Mouse (Mus musculus) stomach, postnatal 0 days (tissue): Measurements from ENCODE around the gene Med26. TPM values are rescaled to one million over a fixed set of nuclear protein-coding genes. Genes with fewer than 3 reads are reported as not detected.

Experiments used
- ATAC-seq: fragments of 200-750 bp; cut with Nextera tagmentation; 2 replicates; pipeline ENCODE4 v1.8.0; 2017; ENCODE audit not compliant: low FRiP score, low TSS enrichment
- DNase-seq: peaks from one replicate; pipeline ENCODE4 v3.0.0-alpha.2; 2016; ENCODE audit warnings: low spot score
- H3K27ac ChIP-seq: fragments of 300-500 bp; sonication (generic); replicated peaks from 2 replicates; pipeline ENCODE4 v1.5.1; 2014; ENCODE audit warnings: mild to moderate bottlenecking, control low read depth
- H3K27me3 ChIP-seq: fragments of 300-500 bp; sonication (generic); 2 replicates; pipeline ENCODE4 v1.6.1; 2014; ENCODE audit warnings: low read length; ENCODE audit not compliant: control insufficient read depth, insufficient read depth
- H3K36me3 ChIP-seq: fragments of 300-500 bp; sonication (generic); 2 replicates; pipeline ENCODE4 v1.6.1; 2014; ENCODE audit warnings: low read length, mixed read lengths; ENCODE audit not compliant: control insufficient read depth, insufficient read depth
- H3K4me1 ChIP-seq: fragments of 300-500 bp; sonication (generic); replicated peaks from 2 replicates; pipeline ENCODE4 v1.6.1; 2014; ENCODE audit warnings: antibody characterized with exemption; ENCODE audit not compliant: control insufficient read depth, insufficient read depth
- H3K4me2 ChIP-seq: fragments of 300-500 bp; sonication (generic); replicated peaks from 2 replicates; pipeline ENCODE4 v1.6.1; 2014; ENCODE audit warnings: low read depth, mild to moderate bottlenecking, control low read depth, moderate library complexity
- H3K4me3 ChIP-seq: fragments of 300-500 bp; sonication (generic); 2 replicates; pipeline ENCODE4 v1.5.1; 2014; ENCODE audit warnings: low read depth, low read length, control low read depth
- H3K9ac ChIP-seq: fragments of 300-500 bp; sonication (generic); 2 replicates; pipeline ENCODE4 v1.6.1; 2014; ENCODE audit warnings: mild to moderate bottlenecking, low read length, control low read depth, mixed read lengths
- H3K9me3 ChIP-seq: fragments of 300-500 bp; sonication (generic); 2 replicates; pipeline ENCODE4 v1.6.1; 2016; ENCODE audit warnings: low read length; ENCODE audit not compliant: control insufficient read depth
- CTCF ChIP-seq: IDR thresholded peaks from 2 replicates; pipeline ENCODE4 v1.5.1; 2016; ENCODE audit warnings: antibody characterized with exemption, low read depth, mild to moderate bottlenecking, moderate library complexity
- EP300 ChIP-seq: optimal IDR thresholded peaks from 2 replicates; pipeline ENCODE3; 2016; ENCODE audit warnings: antibody characterized with exemption
- WGBS: fragments of 180-500 bp; shearing (Covaris S2); extraction: QIAGEN DNeasy Blood & Tissue Kit; methylation state at CpG from one replicate; pipeline ENCODE4 v1.1.7; 2014; 5-methylcytosine and 5-hydroxymethylcytosine counted together
- polyA plus RNA-seq: library from polyadenylated mRNA; unstranded; fragments of >200 nt; fragmentation: Nextera tagmentation; extraction: Ambion mirVana; gene quantifications from 2 replicates; pipeline ENCODE4 v1.2.1, GENCODE M21; 2015

Gene Med26
- polyA plus RNA-seq, 1 experiment from 2014 or later = 7.1 TPM

DNA sequence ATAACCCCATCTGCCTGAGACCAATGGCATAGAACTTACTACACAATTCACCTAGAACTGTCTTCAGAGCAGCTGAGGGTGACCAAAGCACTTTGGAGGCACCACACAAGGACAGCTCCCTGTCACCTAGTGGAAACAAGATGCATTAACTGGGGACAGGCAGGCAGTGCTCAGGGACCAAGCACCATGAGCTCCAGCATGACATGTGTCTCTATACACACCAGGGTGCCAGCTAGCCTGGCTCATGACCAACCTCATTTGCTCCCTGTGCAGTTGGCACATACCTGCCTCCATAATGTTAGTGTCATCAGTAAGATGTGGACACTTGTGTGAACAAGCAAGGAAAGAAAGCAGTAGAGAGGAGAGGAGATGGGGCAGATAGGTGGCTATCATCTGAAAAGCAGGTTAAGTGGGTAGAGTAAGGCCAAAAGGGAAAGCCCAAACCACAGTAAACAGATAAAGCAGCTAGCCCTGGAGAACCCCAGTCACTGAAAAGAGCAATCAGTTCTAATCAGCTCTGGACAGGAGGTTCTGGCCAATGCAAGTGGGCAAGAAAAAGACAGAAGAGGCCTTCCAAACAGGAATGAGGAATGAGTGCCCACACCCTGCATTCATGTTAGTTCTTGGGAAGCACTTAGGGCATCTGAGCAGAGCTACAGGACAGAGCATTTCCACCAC lies 43.3 kb downstream of the Med26 start:
- H3K27ac ChIP-seq = no peak overlapping the region
- no peaks in the 10 kb centered on the region; the same call in 1 of the 2 replicates for H3K4me1 ChIP-seq
- H3K4me3 ChIP-seq = no peak overlapping the region
- TF ChIP-seq EP300 = no peak
- TF ChIP-seq CTCF = no peak
- no peak overlapping the region for H3K4me2 ChIP-seq
- H3K36me3 ChIP-seq = no peaks in the 10 kb centered on the region; the same call in 1 of the 2 replicates
- DNase-seq (no peak), ATAC-seq (peak; percentile 62)
- no peaks in the 10 kb centered on the region for H3K9me3 ChIP-seq
- H3K9ac ChIP-seq = no peak overlapping the region
- no peaks in the 10 kb centered on the region for H3K27me3 ChIP-seq

DNA sequence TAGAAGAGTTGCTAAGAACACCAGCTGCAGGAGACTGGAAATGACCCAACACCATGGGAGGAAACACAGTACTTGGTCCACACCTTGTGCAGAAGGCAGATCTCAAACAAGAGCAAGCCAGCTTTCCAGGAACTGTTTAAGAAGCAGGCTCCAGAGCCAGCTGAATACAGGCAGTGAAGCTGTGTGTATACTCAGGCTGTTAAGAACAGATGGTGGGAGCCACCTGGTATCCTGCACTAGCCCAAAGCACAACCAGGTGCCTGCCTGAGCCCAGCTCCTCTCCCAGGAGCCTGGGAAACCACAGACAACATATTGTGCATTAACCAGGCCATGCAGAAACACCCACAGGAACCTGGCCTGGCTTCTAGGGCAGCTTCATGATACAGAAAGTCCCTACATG lies 43.9 kb downstream of the Med26 start:
- H3K9me3 ChIP-seq = no peaks in the 10 kb centered on the region
- no peak overlapping the region for H3K27ac ChIP-seq
- H3K4me2 ChIP-seq = no peak overlapping the region
- no peak overlapping the region for H3K4me3 ChIP-seq
- no peak overlapping the region; the same call in 1 of the 2 replicates for H3K9ac ChIP-seq
- peak; percentile 61 for ATAC-seq
- H3K36me3 ChIP-seq = peaks cover 2% of the 10 kb centered on the region; the same call in 1 of the 2 replicates
- no peaks in the 10 kb centered on the region for H3K27me3 ChIP-seq
- TF ChIP-seq CTCF (no peak), EP300 (no peak)
- no peak for DNase-seq
- H3K4me1 ChIP-seq = no peaks in the 10 kb centered on the region; the same call in 1 of the 2 replicates

DNA sequence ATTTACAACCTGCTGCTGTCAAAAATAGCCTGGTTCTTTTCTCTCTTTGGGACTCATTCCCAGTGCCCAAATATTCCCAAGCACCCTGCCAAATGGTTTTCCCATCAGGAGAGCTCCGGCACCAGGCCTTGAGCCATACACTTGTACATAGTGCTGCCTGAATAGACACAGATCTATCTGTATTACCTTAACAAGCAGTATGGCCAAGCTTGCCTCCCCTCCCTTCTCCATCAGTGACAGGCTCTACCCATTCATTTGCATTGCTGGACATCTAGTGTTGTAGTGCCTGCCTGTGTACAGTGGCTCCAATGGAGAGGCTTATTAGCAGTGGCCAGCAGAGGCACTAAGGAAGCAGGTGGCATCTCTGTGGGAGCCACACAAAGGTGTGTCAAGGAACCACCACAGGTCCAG lies 47.5 kb downstream of the Med26 start:
- TF ChIP-seq EP300 (no peak), CTCF (no peak)
- no peak overlapping the region for H3K9ac ChIP-seq
- WGBS = 75% methylated on average over 1 of the region's 1 CpGs
- H3K27me3 ChIP-seq = no peaks in the 10 kb centered on the region
- H3K4me1 ChIP-seq = no peaks in the 10 kb centered on the region; the same call in 1 of the 2 replicates
- no peak overlapping the region for H3K4me3 ChIP-seq
- H3K4me2 ChIP-seq = no peak overlapping the region
- H3K27ac ChIP-seq = no peak overlapping the region
- ATAC-seq (no peak), DNase-seq (no peak)
- H3K9me3 ChIP-seq = no peaks in the 10 kb centered on the region
- peaks cover 14% of the 10 kb centered on the region for H3K36me3 ChIP-seq

DNA sequence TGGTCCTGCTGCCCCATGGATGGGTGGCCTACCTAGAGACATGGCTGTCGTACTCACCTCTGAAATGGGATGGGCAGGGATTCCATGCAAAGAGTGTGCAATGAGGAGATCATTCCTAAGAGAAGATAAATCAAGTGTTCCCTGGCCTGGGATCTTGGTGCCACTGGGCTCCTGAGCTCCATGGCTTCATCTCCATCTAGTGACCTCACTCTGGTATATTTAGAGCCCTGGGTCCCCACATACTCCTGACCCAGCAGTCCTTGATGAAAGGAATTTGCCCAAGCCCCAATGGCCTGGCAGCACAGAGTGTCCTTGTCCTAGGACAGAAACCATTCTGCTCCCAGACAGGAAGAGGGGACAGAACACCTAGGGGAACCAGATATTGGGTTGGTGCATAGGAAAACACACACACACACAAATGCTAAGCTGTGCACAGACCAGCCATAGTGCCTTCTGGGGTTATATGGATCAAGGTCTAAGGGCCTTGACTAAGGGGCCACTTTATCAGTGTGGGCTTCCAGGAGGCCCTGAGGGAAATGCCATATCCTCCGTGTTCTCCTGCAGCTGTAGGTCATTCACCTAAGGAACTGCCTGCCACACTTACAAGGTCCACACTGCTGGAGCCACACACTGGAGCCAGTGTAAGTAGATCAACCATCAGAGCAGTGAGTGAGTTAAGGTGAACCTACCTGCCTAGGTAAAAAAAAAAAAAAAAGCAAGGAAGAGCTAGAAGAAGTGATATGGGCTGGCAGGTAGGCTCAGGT lies 48.4 kb downstream of the Med26 start:
- H3K4me2 ChIP-seq = no peak overlapping the region
- no peak for DNase-seq
- H3K27ac ChIP-seq = no peak overlapping the region
- peaks cover 15% of the 10 kb centered on the region for H3K36me3 ChIP-seq
- no peaks in the 10 kb centered on the region; the same call in 1 of the 2 replicates for H3K4me1 ChIP-seq
- WGBS = 96% methylated on average over 2 of the region's 2 CpGs
- H3K4me3 ChIP-seq = no peak overlapping the region
- no peaks in the 10 kb centered on the region for H3K9me3 ChIP-seq
- TF ChIP-seq CTCF = no peak
- no peak for TF ChIP-seq EP300
- no peak overlapping the region for H3K9ac ChIP-seq
- ATAC-seq = no peak
- H3K27me3 ChIP-seq = no peaks in the 10 kb centered on the region

DNA sequence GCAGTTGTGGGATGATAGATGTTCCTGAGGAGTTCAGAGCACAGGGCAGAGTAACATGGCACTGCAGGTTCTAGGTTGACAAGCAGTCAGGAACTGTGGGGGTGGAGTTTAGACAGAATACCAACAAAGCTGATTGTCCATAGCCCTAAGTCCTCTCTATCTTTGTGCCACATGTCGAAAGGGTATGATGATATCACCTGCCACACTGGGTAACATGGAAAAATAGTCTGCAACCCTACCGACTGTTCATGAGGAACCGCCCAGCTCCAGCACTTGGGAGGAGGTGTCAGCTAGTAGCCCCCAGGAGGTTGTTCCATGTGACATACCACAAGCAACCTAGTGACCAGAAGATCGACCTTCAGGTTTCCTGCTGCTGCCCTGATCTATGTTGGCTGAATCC lies 49.5 kb downstream of the Med26 start:
- Histone ChIP-seq H3K4me2 (no peak overlapping the region), H3K4me3 (no peak overlapping the region), H3K4me1 (peaks cover 2% of the 10 kb centered on the region; the same call in 1 of the 2 replicates), H3K36me3 (peaks cover 15% of the 10 kb centered on the region), H3K9ac (no peak overlapping the region), H3K9me3 (no peaks in the 10 kb centered on the region), H3K27me3 (no peaks in the 10 kb centered on the region), H3K27ac (no peak overlapping the region)
- ATAC-seq = no peak
- TF ChIP-seq CTCF = no peak
- TF ChIP-seq EP300 = no peak
- WGBS = 80% methylated on average over 4 of the region's 4 CpGs
- no peak for DNase-seq

DNA sequence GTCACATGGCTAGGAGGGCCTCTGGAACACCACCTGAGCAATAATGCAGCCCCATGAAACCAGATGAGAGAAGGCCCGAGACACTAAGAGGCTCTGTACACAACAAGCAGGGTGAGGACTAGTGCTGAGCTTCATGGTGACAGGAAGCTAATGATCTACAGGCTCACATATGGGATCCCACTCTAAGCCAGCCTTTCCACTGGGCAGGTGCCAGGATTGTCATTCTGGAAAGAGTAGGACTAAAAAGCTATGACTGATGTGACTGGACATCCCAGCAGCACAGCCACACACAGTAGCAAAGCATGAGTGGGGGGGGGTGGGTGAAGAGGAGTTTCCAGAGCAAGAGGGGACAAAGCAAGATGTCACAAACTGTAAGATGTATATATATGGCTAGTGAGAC lies 50.2 kb downstream of the Med26 start:
- TF ChIP-seq EP300 (no peak), CTCF (no peak)
- H3K9ac ChIP-seq = no peak overlapping the region
- no peaks in the 10 kb centered on the region for H3K9me3 ChIP-seq
- H3K4me3 ChIP-seq = no peak overlapping the region
- H3K27ac ChIP-seq = no peak overlapping the region
- DNase-seq = no peak
- ATAC-seq = no peak
- H3K27me3 ChIP-seq = no peaks in the 10 kb centered on the region
- H3K4me2 ChIP-seq = no peak overlapping the region
- H3K36me3 ChIP-seq = peaks cover 15% of the 10 kb centered on the region
- peaks cover 4% of the 10 kb centered on the region; the same call in 1 of the 2 replicates for H3K4me1 ChIP-seq
- 71% methylated on average over 1 of the region's 1 CpGs for WGBS
